Mouse (Mus musculus): ENCODE results near the gene Scn8a. TPM values are rescaled to one million over a fixed set of nuclear protein-coding genes. Genes with fewer than 3 reads are reported as not detected.

Scn8a gene
- polyA plus RNA-seq, 1 experiment from 2014 or later, result 9.1 TPM

DNA sequence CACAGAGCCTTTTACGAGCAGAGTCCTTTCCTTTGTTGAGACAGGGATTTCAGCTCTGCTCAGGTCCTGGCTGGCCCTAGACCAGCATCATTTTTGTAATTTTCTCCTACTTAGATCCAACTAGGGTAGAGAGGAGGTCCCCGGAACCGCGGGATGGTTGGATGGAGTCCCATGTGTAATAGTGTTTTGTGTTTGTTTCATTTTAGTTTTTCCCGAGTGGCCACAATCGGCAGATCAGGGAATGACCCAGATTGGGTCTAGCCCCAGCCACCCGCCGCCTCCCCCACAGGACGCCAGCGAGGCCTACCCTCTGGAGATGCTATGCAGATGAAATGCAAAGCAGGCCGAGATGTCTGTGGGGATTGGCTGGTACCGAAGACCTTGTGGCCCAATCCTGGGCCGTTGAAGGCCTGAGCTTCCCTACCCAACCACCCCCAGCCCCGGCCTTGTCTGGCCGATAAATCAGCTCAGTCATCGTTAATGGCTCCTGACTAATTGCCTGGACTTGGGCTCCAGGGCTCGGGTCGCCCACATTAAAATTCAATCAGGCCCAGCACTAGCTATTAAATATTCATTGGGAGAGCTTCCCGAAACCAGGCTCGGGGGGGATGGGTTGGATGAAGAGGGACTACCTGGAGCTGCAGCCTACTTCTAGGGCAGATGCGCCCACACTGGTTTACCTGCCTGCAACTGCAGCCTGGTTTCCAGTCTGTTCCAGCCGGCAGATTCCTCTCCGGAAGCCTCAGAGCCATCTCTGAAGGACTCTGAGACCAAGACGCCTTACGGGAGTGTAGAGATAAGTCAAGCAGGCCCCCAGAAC is 223.4 kb downstream of the Scn8a start:
- Histone ChIP-seq H3K27ac (peak overlapping the region; percentile 88), H3K4me2 (peak overlapping the region; percentile 41), H3K4me1 (replicated peaks) (peaks cover 53% of the 10 kb centered on the region), H3K4me3 (replicated peaks) (0 out of 2 replicates have a peak overlapping the region, but pooled peaks have one; percentile 4), H3K9me3 (no peaks in the 10 kb centered on the region), H3K9ac (replicated peaks) (peak overlapping the region; percentile 1; the same call in 1 of the 2 replicates), H3K27me3 (no peaks in the 10 kb centered on the region), H3K36me3 (no peaks in the 10 kb centered on the region)
- 7% methylated on average over 25 of the region's 25 CpGs for WGBS
- ATAC-seq (ENCODE audit: insufficient number of reproducible peaks, insufficient read depth, low FRiP score, low TSS enrichment, low read depth), result peak; percentile 85

DNA sequence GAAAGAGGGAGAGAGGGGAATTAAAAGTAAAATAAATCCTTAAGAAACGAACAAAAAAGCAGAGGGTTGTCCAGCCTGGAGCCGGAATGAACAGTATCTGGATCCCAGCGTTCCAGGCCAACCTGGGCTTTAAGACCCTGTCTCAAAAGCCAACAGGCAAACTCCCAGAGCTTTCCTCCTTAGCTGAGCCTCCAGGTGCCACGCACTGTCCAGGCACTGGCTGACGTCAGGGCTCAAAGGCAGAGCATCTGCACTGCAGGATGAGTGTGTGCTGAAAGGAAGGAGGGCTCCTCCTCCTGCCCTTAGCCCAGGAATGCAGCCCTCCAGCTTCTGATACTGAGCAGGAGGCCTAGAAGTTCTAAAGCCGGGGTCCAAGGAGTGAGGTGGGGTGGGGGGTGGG is 224.3 kb downstream of the Scn8a start:
- no peak overlapping the region for H3K4me3 ChIP-seq (replicated peaks)
- H3K27ac ChIP-seq, result peak overlapping the region; percentile 88
- no peaks in the 10 kb centered on the region for H3K36me3 ChIP-seq
- H3K27me3 ChIP-seq, result no peaks in the 10 kb centered on the region
- H3K4me2 ChIP-seq, result no peak overlapping the region
- no peak for ATAC-seq (ENCODE audit: insufficient number of reproducible peaks, insufficient read depth, low FRiP score, low TSS enrichment, low read depth)
- H3K9me3 ChIP-seq, result no peaks in the 10 kb centered on the region
- H3K4me1 ChIP-seq (replicated peaks), result peaks cover 60% of the 10 kb centered on the region
- no peak overlapping the region for H3K9ac ChIP-seq (replicated peaks)
- WGBS, result 26% methylated on average over 6 of the region's 6 CpGs

DNA sequence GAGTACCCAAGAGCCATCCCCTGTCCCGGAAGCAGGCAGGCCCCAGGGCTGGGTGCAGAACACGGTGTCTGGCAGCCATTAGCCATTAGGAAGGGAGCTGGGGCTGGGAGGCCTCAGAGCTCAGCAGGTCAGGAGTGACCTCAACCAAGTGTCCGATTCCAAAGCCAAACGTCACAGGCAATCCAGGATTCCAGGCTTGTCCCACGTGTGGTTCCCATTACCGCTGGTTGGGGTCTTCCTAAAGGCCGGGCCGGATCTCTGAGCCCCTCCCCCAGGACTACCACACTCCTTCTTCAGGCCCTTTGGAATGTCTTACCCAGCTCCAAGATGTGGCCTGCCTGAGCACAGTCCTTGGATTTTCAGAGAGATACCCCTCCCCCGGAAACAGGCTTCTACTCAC is 225.3 kb downstream of the Scn8a start:
- Histone ChIP-seq H3K4me1 (replicated peaks) (peaks cover 61% of the 10 kb centered on the region), H3K36me3 (no peaks in the 10 kb centered on the region), H3K27me3 (no peaks in the 10 kb centered on the region), H3K4me2 (no peak overlapping the region), H3K9ac (replicated peaks) (no peak overlapping the region), H3K27ac (peak overlapping the region; percentile 88), H3K4me3 (replicated peaks) (no peak overlapping the region), H3K9me3 (no peaks in the 10 kb centered on the region)
- no peak for ATAC-seq (ENCODE audit: insufficient number of reproducible peaks, insufficient read depth, low FRiP score, low TSS enrichment, low read depth)
- WGBS, result 11% methylated on average over 9 of the region's 9 CpGs

DNA sequence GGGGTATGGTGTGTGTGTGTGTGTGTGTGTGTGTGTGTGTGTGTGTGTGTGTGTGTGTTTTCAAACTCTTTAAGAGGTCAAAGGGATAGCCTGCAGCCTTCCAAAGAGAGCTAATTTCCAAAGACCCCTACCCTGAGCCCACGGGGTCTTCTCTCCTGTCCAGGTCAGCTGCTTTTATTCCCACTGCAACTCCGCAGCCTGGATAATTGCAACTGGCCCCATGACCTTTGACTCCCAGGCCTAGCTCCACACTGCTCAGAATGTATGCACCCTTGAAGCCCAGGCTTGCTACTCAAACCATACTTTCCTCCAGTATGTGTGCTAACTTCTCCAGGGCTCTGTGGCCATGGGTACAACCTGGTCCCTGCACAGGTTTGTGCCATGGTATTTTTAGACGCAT is 225.7 kb downstream of the Scn8a start:
- 38% methylated on average over 3 of the region's 3 CpGs for WGBS
- Histone ChIP-seq H3K36me3 (no peaks in the 10 kb centered on the region), H3K9me3 (no peaks in the 10 kb centered on the region), H3K9ac (replicated peaks) (no peak overlapping the region), H3K27ac (peak overlapping the region; percentile 88), H3K27me3 (no peaks in the 10 kb centered on the region), H3K4me3 (replicated peaks) (no peak overlapping the region), H3K4me1 (replicated peaks) (peaks cover 61% of the 10 kb centered on the region), H3K4me2 (no peak overlapping the region)
- no peak for ATAC-seq (ENCODE audit: insufficient number of reproducible peaks, insufficient read depth, low FRiP score, low TSS enrichment, low read depth)

Other genes with a start within 250 kb of the Scn8a start
- gene Smagp, start 232.9 kb upstream of the Scn8a start, polyA plus RNA-seq (2016; fragmentation: Nextera tagmentation; extraction: Ambion mirVana), result 4.4 and 6.3 TPM in 2 replicates
- gene Bin2, start 200.3 kb upstream of the Scn8a start, polyA plus RNA-seq (2016; fragmentation: Nextera tagmentation; extraction: Ambion mirVana), result 2.6 and 2.8 TPM in 2 replicates
- 1.1 and 2.5 TPM in 2 replicates for gene Cela1, start 181.9 kb upstream of the Scn8a start, polyA plus RNA-seq (2016; fragmentation: Nextera tagmentation; extraction: Ambion mirVana)
- gene Galnt6, start 140.5 kb upstream of the Scn8a start, polyA plus RNA-seq (2016; fragmentation: Nextera tagmentation; extraction: Ambion mirVana), result 0.15 and 0.20 TPM in 2 replicates
- gene Slc4a8, start 108.1 kb upstream of the Scn8a start, polyA plus RNA-seq (2016; fragmentation: Nextera tagmentation; extraction: Ambion mirVana), result 7.5 and 8.6 TPM in 2 replicates
- gene Gm47841, start 177.5 kb downstream of the Scn8a start, polyA plus RNA-seq (2016; fragmentation: Nextera tagmentation; extraction: Ambion mirVana), result not detected in 2 replicates
- 0.38 and 0.56 TPM in 2 replicates for gene Fignl2, start 208.7 kb downstream of the Scn8a start, polyA plus RNA-seq (2016; fragmentation: Nextera tagmentation; extraction: Ambion mirVana)
- gene Ankrd33, start 245.9 kb downstream of the Scn8a start, polyA plus RNA-seq (2016; fragmentation: Nextera tagmentation; extraction: Ambion mirVana), result not detected in 2 replicates

Measured in limb, embryonic 12.5 days (tissue).